Mouse (Mus musculus) gastrocnemius, postnatal 10 days (tissue): ENCODE data around the gene Pfkl. TPM values are rescaled to one million over a fixed set of nuclear protein-coding genes. Genes with fewer than 3 reads are reported as not detected.
A peak's percentile ranks its signal among the peaks of the same experiment; 100 is the strongest.
"Not testable (repeated sequence)": the region's sequence is repeated elsewhere in the genome, so short reads cannot be mapped to it uniquely, and the experiment has no call there.

Experiments used
- DNase-seq: peaks from one replicate; pipeline ENCODE4 v3.0.0; 2021; ENCODE audit warnings: mixed read lengths
- total RNA-seq, 2 experiments: library from RNA; stranded (reverse); gene quantifications; 2 replicates each; pipeline ENCODE4 v1.2.3; 2021

Gene Pfkl
- total RNA-seq, 2 experiments from 2014 or later = 9.7 to 12.2 TPM

GRCm38 (mm10) chr10:78012661-78013495 lies 3.0 kb upstream of the Pfkl start:
- no peak for DNase-seq

- DNase-seq = not testable (repeated sequence)
Measured at GRCm38 (mm10) chr10:78011116-78011515, 1.2 kb upstream of the Pfkl start.

GRCm38 (mm10) chr10:78010335-78010734 lies 452 bp upstream of the Pfkl start:
- DNase-seq = no peak

- peak; percentile 93 for DNase-seq
Measured at GRCm38 (mm10) chr10:78009184-78009944, 519 bp downstream of the Pfkl start.

- no peak for DNase-seq
Measured at GRCm38 (mm10) chr10:78008169-78008568, 1.7 kb downstream of the Pfkl start.

GRCm38 (mm10) chr10:78007203-78007602 lies 2.7 kb downstream of the Pfkl start:
- no peak for DNase-seq

GRCm38 (mm10) chr10:78005791-78006438 lies 4.0 kb downstream of the Pfkl start:
- DNase-seq = no peak

- no peak for DNase-seq
Measured at GRCm38 (mm10) chr10:78004479-78005100, 5.3 kb downstream of the Pfkl start.

- DNase-seq = no peak
Measured at GRCm38 (mm10) chr10:78002316-78002715, 7.6 kb downstream of the Pfkl start.

GRCm38 (mm10) chr10:78001796-78002195 lies 8.1 kb downstream of the Pfkl start:
- DNase-seq = peak; percentile 54

- DNase-seq = no peak
Measured at GRCm38 (mm10) chr10:78000200-78000599, 9.7 kb downstream of the Pfkl start.

- DNase-seq = no peak
Measured at GRCm38 (mm10) chr10:77995639-77996038, 14.2 kb downstream of the Pfkl start.

- DNase-seq = no peak
Measured at GRCm38 (mm10) chr10:77985775-77986174, 24.1 kb downstream of the Pfkl start.

GRCm38 (mm10) chr10:77984660-77985059 lies 25.2 kb downstream of the Pfkl start:
- DNase-seq = peak; percentile 74

GRCm38 (mm10) chr10:77978351-77979350 lies 31.2 kb downstream of the Pfkl start, which contains the start of gene 1810043G02Rik:
Gene 1810043G02Rik, plus strand, starts transcription at chr10:77978524.
- DNase-seq = peak; percentile 100

GRCm38 (mm10) chr10:77976458-77977150 lies 33.3 kb downstream of the Pfkl start:
- no peak for DNase-seq

- no peak for DNase-seq
Measured at GRCm38 (mm10) chr10:77975653-77976052, 34.2 kb downstream of the Pfkl start.

- no peak for DNase-seq
Measured at GRCm38 (mm10) chr10:77974811-77975210, 35.1 kb downstream of the Pfkl start.

GRCm38 (mm10) chr10:77974323-77974722 lies 35.6 kb downstream of the Pfkl start:
- no peak for DNase-seq
